Mouse (Mus musculus): ENCODE results near the gene Cptp. TPM values are rescaled to one million over a fixed set of nuclear protein-coding genes. Genes with fewer than 3 reads are reported as not detected.

The Cptp gene
- polyA plus RNA-seq, 1 experiment from 2014 or later: 24.7 TPM

- Histone ChIP-seq H3K9ac (ENCODE audit: low read length) (peak within 1 kb of the TSS; percentile 90), H3K27me3 (ENCODE audit: control insufficient read depth, insufficient read depth, low read length) (no peaks in the 10 kb centered on the region), H3K4me2 (peak within 1 kb of the TSS; percentile 99), H3K4me3 (ENCODE audit: low read depth, low read length) (peak within 1 kb of the TSS; percentile 92), H3K36me3 (ENCODE audit: control insufficient read depth, insufficient read depth, low read length) (peaks cover 17% of the 10 kb centered on the region), H3K4me1 (ENCODE audit: control insufficient read depth, insufficient read depth, low read length) (peaks cover 26% of the 10 kb centered on the region), H3K9me3 (ENCODE audit: control insufficient read depth, low read length) (no peaks in the 10 kb centered on the region), H3K27ac (ENCODE audit: low read depth, low read length) (peak within 1 kb of the TSS; percentile 96)
- DNase-seq (ENCODE audit: low spot score, missing footprints) (peak; percentile 100), ATAC-seq (ENCODE audit: low FRiP score) (peak; percentile 91)
- WGBS: 0% methylated on average over 52 of the region's 52 CpGs
Observed at GRCm38 (mm10) chr4:155891551-155892001, 22.3 kb upstream of the Cptp start, which contains the start of the genes Pusl1 and Acap3. Gene Pusl1 (minus strand): TSS chr4:155891781. Gene Acap3 (plus strand): TSS chr4:155891822.

DNA sequence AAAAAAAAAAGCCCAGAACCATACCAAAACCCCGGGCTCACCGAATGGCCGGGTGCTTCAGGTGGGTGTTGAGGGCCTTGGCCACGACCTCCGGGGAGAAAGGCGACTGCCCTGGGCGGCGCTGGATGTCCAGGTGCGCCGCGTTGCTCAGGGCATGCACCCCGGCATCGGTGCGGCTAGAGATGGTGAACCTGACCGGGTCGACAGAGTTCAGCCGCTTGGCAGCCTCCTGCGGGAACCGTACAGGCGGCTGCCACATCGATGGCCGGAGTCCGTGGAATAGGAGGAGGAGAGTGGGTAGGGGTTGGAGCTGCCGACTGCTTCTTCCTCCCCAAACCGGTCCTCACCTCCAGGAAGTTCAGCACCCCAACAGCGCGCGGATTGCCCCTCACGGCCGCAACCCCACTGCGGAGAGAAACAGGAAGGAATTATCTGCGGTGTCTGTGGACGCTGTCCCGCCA, 21.8 kb upstream of the Cptp start:
- H3K4me1 ChIP-seq (ENCODE audit: control insufficient read depth, insufficient read depth, low read length): peaks cover 26% of the 10 kb centered on the region
- WGBS: under 1% methylated on average over 34 of the region's 34 CpGs
- H3K4me3 ChIP-seq (ENCODE audit: low read depth, low read length): peak overlapping the region; percentile 92
- peak overlapping the region; percentile 99 for H3K4me2 ChIP-seq
- peak overlapping the region; percentile 90 for H3K9ac ChIP-seq (ENCODE audit: low read length)
- H3K27me3 ChIP-seq (ENCODE audit: control insufficient read depth, insufficient read depth, low read length): no peaks in the 10 kb centered on the region
- DNase-seq (ENCODE audit: low spot score, missing footprints) (no peak), ATAC-seq (ENCODE audit: low FRiP score) (no peak; the same call in 1 of the 2 replicates)
- no peaks in the 10 kb centered on the region for H3K9me3 ChIP-seq (ENCODE audit: control insufficient read depth, low read length)
- no peak overlapping the region for H3K27ac ChIP-seq (ENCODE audit: low read depth, low read length)
- peaks cover 20% of the 10 kb centered on the region for H3K36me3 ChIP-seq (ENCODE audit: control insufficient read depth, insufficient read depth, low read length)

DNA sequence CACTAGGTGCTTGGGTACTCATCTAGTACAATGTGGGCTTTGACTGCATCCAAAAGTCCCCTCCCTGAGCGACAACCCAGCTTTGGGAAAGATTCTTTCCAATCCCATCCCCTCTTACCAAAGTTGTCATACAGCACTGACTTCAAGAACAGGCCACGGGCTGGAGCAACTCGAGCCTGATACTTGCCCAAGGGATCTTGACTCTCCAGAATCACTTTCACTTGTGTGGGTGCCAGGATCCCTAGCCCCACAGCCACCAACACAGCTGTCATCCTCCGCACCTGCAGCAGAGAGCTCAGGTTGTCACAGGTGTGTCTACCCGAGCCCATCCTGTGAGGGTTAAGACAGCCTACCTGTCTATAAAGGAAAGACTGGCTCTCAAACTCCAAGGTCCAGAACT, 20.1 kb upstream of the Cptp start:
- Histone ChIP-seq H3K36me3 (ENCODE audit: control insufficient read depth, insufficient read depth, low read length) (peaks cover 27% of the 10 kb centered on the region), H3K9me3 (ENCODE audit: control insufficient read depth, low read length) (no peaks in the 10 kb centered on the region), H3K4me1 (ENCODE audit: control insufficient read depth, insufficient read depth, low read length) (peaks cover 18% of the 10 kb centered on the region), H3K9ac (ENCODE audit: low read length) (no peak overlapping the region), H3K4me2 (no peak overlapping the region), H3K27me3 (ENCODE audit: control insufficient read depth, insufficient read depth, low read length) (no peaks in the 10 kb centered on the region), H3K4me3 (ENCODE audit: low read depth, low read length) (no peak overlapping the region), H3K27ac (ENCODE audit: low read depth, low read length) (no peak overlapping the region)
- ATAC-seq (ENCODE audit: low FRiP score) (no peak), DNase-seq (ENCODE audit: low spot score, missing footprints) (no peak)
- 88% methylated on average over 5 of the region's 5 CpGs for WGBS

- ATAC-seq (ENCODE audit: low FRiP score) (no peak), DNase-seq (ENCODE audit: low spot score, missing footprints) (no peak)
- Histone ChIP-seq H3K4me1 (ENCODE audit: control insufficient read depth, insufficient read depth, low read length) (peaks cover 9% of the 10 kb centered on the region), H3K27me3 (ENCODE audit: control insufficient read depth, insufficient read depth, low read length) (no peaks in the 10 kb centered on the region), H3K27ac (ENCODE audit: low read depth, low read length) (no peak overlapping the region), H3K4me3 (ENCODE audit: low read depth, low read length) (no peak overlapping the region), H3K36me3 (ENCODE audit: control insufficient read depth, insufficient read depth, low read length) (peaks cover 27% of the 10 kb centered on the region), H3K9ac (ENCODE audit: low read length) (no peak overlapping the region), H3K9me3 (ENCODE audit: control insufficient read depth, low read length) (no peaks in the 10 kb centered on the region), H3K4me2 (no peak overlapping the region)
- 95% methylated on average over 9 of the region's 9 CpGs for WGBS
Observed at GRCm38 (mm10) chr4:155888181-155888580, 18.9 kb upstream of the Cptp start.

GRCm38 (mm10) chr4:155887674-155888073, 18.4 kb upstream of the Cptp start:
- Histone ChIP-seq H3K36me3 (ENCODE audit: control insufficient read depth, insufficient read depth, low read length) (peaks cover 27% of the 10 kb centered on the region), H3K9ac (ENCODE audit: low read length) (no peak overlapping the region), H3K4me3 (ENCODE audit: low read depth, low read length) (no peak overlapping the region), H3K4me2 (no peak overlapping the region), H3K27ac (ENCODE audit: low read depth, low read length) (no peak overlapping the region), H3K27me3 (ENCODE audit: control insufficient read depth, insufficient read depth, low read length) (no peaks in the 10 kb centered on the region), H3K4me1 (ENCODE audit: control insufficient read depth, insufficient read depth, low read length) (peaks cover 9% of the 10 kb centered on the region), H3K9me3 (ENCODE audit: control insufficient read depth, low read length) (no peaks in the 10 kb centered on the region)
- no peak for ATAC-seq (ENCODE audit: low FRiP score)
- DNase-seq (ENCODE audit: low spot score, missing footprints): no peak
- 91% methylated on average over 10 of the region's 10 CpGs for WGBS

GRCm38 (mm10) chr4:155886330-155886729, 17.1 kb upstream of the Cptp start:
- H3K27me3 ChIP-seq (ENCODE audit: control insufficient read depth, insufficient read depth, low read length): no peaks in the 10 kb centered on the region
- 93% methylated on average over 5 of the region's 5 CpGs for WGBS
- H3K9ac ChIP-seq (ENCODE audit: low read length): no peak overlapping the region
- DNase-seq (ENCODE audit: low spot score, missing footprints) (peak; percentile 59), ATAC-seq (ENCODE audit: low FRiP score) (no peak)
- H3K9me3 ChIP-seq (ENCODE audit: control insufficient read depth, low read length): no peaks in the 10 kb centered on the region
- H3K4me1 ChIP-seq (ENCODE audit: control insufficient read depth, insufficient read depth, low read length): peaks cover 9% of the 10 kb centered on the region
- no peak overlapping the region for H3K27ac ChIP-seq (ENCODE audit: low read depth, low read length)
- no peak overlapping the region for H3K4me2 ChIP-seq
- peaks cover 27% of the 10 kb centered on the region for H3K36me3 ChIP-seq (ENCODE audit: control insufficient read depth, insufficient read depth, low read length)
- H3K4me3 ChIP-seq (ENCODE audit: low read depth, low read length): no peak overlapping the region

- Histone ChIP-seq H3K9me3 (ENCODE audit: control insufficient read depth, low read length) (no peaks in the 10 kb centered on the region), H3K27ac (ENCODE audit: low read depth, low read length) (no peak overlapping the region), H3K9ac (ENCODE audit: low read length) (no peak overlapping the region), H3K4me1 (ENCODE audit: control insufficient read depth, insufficient read depth, low read length) (no peaks in the 10 kb centered on the region), H3K4me3 (ENCODE audit: low read depth, low read length) (no peak overlapping the region), H3K36me3 (ENCODE audit: control insufficient read depth, insufficient read depth, low read length) (peaks cover 26% of the 10 kb centered on the region), H3K4me2 (no peak overlapping the region), H3K27me3 (ENCODE audit: control insufficient read depth, insufficient read depth, low read length) (no peaks in the 10 kb centered on the region)
- WGBS: 89% methylated on average over 3 of the region's 3 CpGs
- DNase-seq (ENCODE audit: low spot score, missing footprints) (no peak), ATAC-seq (ENCODE audit: low FRiP score) (no peak)
Observed at GRCm38 (mm10) chr4:155883587-155883986, 14.3 kb upstream of the Cptp start.

- Histone ChIP-seq H3K4me1 (ENCODE audit: control insufficient read depth, insufficient read depth, low read length) (peaks cover 11% of the 10 kb centered on the region), H3K9me3 (ENCODE audit: control insufficient read depth, low read length) (no peaks in the 10 kb centered on the region), H3K27me3 (ENCODE audit: control insufficient read depth, insufficient read depth, low read length) (no peaks in the 10 kb centered on the region), H3K27ac (ENCODE audit: low read depth, low read length) (no peak overlapping the region), H3K36me3 (ENCODE audit: control insufficient read depth, insufficient read depth, low read length) (peaks cover 19% of the 10 kb centered on the region), H3K9ac (ENCODE audit: low read length) (no peak overlapping the region), H3K4me3 (ENCODE audit: low read depth, low read length) (no peak overlapping the region), H3K4me2 (no peak overlapping the region)
- no peak for ATAC-seq (ENCODE audit: low FRiP score)
- DNase-seq (ENCODE audit: low spot score, missing footprints): no peak
- 95% methylated on average over 7 of the region's 7 CpGs for whole genome bisulfite sequencing
Observed at GRCm38 (mm10) chr4:155871404-155871803, 2.2 kb upstream of the Cptp start.

- DNase-seq (ENCODE audit: low spot score, missing footprints) (no peak), ATAC-seq (ENCODE audit: low FRiP score) (peak; percentile 1; the same call in 1 of the 2 replicates)
- peaks cover 13% of the 10 kb centered on the region for H3K36me3 ChIP-seq (ENCODE audit: control insufficient read depth, insufficient read depth, low read length)
- H3K4me1 ChIP-seq (ENCODE audit: control insufficient read depth, insufficient read depth, low read length): peaks cover 11% of the 10 kb centered on the region
- H3K9me3 ChIP-seq (ENCODE audit: control insufficient read depth, low read length): no peaks in the 10 kb centered on the region
- H3K27me3 ChIP-seq (ENCODE audit: control insufficient read depth, insufficient read depth, low read length): no peaks in the 10 kb centered on the region
- peak overlapping the region; percentile 98 for H3K4me2 ChIP-seq
- peak overlapping the region; percentile 88 for H3K9ac ChIP-seq (ENCODE audit: low read length)
- no peak overlapping the region for H3K27ac ChIP-seq (ENCODE audit: low read depth, low read length)
- peak overlapping the region; percentile 81 for H3K4me3 ChIP-seq (ENCODE audit: low read depth, low read length)
- 11% methylated on average over 22 of the region's 22 CpGs for WGBS
Observed at GRCm38 (mm10) chr4:155868614-155869298, 484 bp downstream of the Cptp start.
